Mouse (Mus musculus) right cerebral cortex, postnatal 10 days (tissue): Measurements from ENCODE around the gene Gm21987.
A peak's percentile ranks its signal among the peaks of the same experiment; 100 is the strongest.

Experiments used
- DNase-seq, 2 experiments: peaks; one replicate each; pipeline ENCODE4 v3.0.0; 2021; ENCODE audit warnings: low spot score in 2 of 2

Gm21987 gene

GRCm38 (mm10) chr16:38392126-38392894 is 45.5 kb downstream of the Gm21987 start:
- DNase-seq, result no peak

- DNase-seq, result no peak
Observed at GRCm38 (mm10) chr16:38394191-38394618, 47.4 kb downstream of the Gm21987 start.

- no peak for DNase-seq
Observed at GRCm38 (mm10) chr16:38395060-38395730, 48.4 kb downstream of the Gm21987 start.

- DNase-seq, result peak in 1 of 2 experiments; percentile 60
Observed at GRCm38 (mm10) chr16:38396155-38396554, 49.3 kb downstream of the Gm21987 start.

- DNase-seq, result no peak
Observed at GRCm38 (mm10) chr16:38398266-38398665, 51.4 kb downstream of the Gm21987 start.

GRCm38 (mm10) chr16:38399076-38399475 is 52.2 kb downstream of the Gm21987 start:
- DNase-seq, result no peak

GRCm38 (mm10) chr16:38399531-38400231 is 52.8 kb downstream of the Gm21987 start:
- peak; percentile 71 to 77 for DNase-seq

- no peak for DNase-seq
Observed at GRCm38 (mm10) chr16:38400311-38400960, 53.6 kb downstream of the Gm21987 start.

GRCm38 (mm10) chr16:38401468-38401867 is 54.6 kb downstream of the Gm21987 start:
- DNase-seq, result no peak

GRCm38 (mm10) chr16:38403639-38404038 is 56.8 kb downstream of the Gm21987 start:
- no peak for DNase-seq

- DNase-seq, result no peak
Observed at GRCm38 (mm10) chr16:38406293-38406692, 59.5 kb downstream of the Gm21987 start.

GRCm38 (mm10) chr16:38406708-38407107 is 59.9 kb downstream of the Gm21987 start:
- DNase-seq, result no peak

- DNase-seq, result no peak
Observed at GRCm38 (mm10) chr16:38407584-38407983, 60.7 kb downstream of the Gm21987 start.

GRCm38 (mm10) chr16:38408416-38408815 is 61.6 kb downstream of the Gm21987 start:
- no peak for DNase-seq
